Mouse (Mus musculus) heart, postnatal 25 days (tissue): ENCODE measurements at regions not wholly inside any gene's neighbourhood (a gene's known extent, or its start where the extent isn't known, plus 50 kb on each side); places are given as distances from the start of the nearest gene placed in this dataset.
A peak's percentile ranks its signal among the peaks of the same experiment; 100 is the strongest.

Experiments used
- DNase-seq: peaks from one replicate; pipeline ENCODE4 v3.0.0; 2022; ENCODE audit warnings: low spot score
- intact Hi-C: fragments of 180-260 bp; cut with DNase I; formaldehyde crosslinking; loops from one replicate; pipeline ENCODE4 v1.15.1; 2025

DNA sequence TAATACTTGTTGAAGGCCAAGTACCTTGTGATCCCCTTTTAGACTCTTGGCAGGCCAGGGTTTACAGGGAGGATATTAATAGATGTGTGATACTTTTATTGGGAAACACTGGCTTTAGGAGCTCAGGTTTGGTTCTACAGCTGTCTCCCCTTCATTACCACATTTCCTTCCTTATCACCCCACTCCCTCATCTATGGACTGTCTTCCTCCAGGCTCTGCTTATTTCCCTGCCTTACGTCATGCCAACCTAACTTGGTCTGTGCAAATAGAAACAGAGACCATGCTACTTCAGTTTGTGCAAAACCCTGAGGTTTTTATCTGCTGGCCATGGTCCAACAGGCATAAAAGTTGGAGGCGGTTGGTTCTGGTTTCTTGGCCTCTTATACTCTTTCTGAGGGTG, 395.7 kb upstream of the Adgrl2 start:
- intact Hi-C loops, result no loop called here
- no peak for DNase-seq

GRCm38 (mm10) chr3:149385336-149385735, 395.0 kb upstream of the Adgrl2 start:
- no peak for DNase-seq
- intact Hi-C loops, result no loop called here

DNA sequence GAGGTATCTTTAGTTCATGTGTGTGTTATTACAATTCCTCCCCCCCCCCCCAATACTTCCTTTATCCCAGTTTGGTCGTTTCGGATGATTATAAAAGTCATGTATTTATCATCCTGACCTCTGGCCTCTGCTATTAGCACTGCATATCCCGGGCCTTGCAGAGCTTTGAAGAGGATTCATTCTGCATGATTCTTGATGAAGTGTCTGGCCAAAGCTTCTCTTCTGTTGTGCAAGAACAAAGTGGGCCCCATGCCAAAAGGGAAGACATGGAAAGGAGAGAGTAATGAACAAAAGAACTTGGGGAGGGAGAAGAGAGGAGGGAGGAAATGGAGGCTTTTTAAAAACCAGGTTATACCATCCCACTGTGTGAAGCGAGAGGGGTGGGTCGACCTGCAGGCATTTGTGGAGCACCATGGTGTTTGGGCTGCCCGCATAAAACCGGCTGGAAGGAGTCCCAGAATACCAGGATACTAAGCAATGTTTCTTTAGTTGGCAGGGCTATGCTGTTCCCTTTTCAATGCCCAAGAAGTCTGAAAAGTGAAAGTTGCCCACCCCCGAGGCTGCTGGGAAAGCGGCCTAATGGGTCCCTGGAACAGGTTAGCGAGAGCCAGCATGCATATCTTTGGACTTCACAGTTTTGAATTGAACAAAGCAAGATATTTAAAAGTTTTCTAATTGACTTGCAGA, 391.3 kb upstream of the Adgrl2 start:
- no peak for DNase-seq
- intact Hi-C loops, result no loop called here

DNA sequence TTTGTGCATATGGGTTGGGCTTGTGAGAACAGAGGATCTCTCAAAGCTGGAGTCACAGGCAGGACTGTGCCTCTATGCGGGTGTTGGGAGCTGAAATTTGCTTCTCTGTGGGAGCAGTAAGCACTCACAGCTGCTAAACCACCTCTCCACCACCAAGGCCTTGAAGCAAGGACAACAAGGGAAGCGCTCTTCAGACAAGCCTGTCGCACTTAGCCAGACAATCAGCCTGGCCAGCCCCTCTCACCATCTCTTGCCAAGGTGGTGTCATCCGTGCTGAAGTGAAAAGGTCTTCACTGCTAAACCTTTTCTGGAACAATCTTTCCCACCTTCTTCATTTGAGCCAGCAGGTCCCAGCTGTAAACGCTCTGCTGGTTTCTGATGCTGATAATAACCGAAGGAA, 390.7 kb upstream of the Adgrl2 start:
- intact Hi-C loops, result no loop called here
- no peak for DNase-seq

DNA sequence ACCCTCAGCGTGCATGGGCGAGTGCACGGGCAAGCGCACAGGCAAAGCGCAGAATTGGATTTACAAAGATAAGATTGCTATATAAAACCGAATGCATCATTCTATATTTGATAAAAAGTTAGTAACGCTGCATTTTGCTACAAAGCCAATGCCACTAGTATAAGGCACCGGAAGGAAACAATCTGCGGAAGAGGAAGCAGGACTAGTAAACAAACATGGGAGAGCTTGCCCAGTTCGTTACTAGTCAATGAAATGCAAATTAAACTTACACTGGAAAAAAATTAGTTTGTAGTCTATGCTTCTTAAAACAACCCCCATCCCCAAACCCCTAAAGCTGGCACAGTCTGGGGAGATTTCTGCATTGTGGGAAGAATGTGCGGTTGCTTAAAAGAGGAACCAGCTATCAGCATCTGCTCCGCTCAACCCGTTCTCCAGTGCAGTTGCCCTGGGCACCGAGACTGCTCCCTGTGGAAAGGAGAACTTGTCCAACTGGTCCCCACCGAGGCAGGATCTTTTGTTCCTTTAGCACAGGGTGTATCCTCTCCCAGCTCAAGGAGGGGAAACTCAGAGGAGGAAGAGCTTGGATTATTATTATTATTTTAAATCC, 389.6 kb upstream of the Adgrl2 start:
- intact Hi-C loops, result no loop called here
- peak; percentile 9 for DNase-seq

DNA sequence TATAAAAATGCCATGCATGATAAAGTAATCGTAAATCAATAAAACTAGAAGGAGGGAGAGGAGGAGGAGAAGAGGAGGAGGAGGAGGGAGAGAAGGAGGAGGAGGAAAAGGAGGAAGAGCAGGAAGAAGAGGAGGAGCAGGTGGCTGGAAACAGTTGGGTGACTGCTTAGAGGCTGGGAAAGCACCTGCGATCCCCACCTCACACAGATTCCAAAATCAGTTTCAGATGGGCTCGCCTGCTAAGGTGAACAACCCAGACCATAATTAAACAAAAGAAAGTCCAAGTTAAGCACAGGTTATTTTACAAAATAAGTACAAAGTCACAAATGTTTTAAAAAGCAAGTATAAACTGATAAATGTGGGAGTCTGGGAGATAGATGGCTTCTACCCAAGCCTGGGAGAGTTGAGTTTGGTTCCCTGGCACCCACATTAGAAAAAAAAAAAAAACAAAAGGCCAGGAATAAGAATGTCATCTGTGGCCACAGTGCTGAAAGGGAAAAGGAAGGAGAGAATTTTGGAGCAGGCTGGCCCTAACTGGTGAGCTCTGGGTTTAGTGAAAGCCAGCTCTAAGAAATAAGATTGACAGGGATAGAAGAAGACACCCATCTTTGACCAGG, 389.0 kb upstream of the Adgrl2 start:
- intact Hi-C loops, result no loop called here
- no peak for DNase-seq

DNA sequence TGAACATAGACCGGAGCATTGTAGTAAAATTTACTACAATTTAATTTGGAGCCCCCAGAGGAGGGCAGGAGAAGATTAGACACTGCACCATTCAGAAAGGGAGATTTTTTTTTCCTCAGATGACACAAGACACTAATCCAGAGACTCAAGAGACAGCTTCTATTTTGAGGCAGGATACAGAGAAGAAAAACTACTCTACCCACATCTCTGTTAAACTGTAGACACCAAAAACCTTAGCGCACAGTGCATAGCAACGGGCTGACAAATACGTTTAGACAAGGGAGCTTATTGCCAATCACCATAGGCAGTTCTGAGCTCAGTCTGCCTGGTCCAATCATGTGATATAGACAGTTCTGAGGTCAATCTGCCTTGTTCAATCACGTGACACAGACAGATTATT, 381.1 kb upstream of the Adgrl2 start:
- no peak for DNase-seq
- intact Hi-C loops, result no loop called here

DNA sequence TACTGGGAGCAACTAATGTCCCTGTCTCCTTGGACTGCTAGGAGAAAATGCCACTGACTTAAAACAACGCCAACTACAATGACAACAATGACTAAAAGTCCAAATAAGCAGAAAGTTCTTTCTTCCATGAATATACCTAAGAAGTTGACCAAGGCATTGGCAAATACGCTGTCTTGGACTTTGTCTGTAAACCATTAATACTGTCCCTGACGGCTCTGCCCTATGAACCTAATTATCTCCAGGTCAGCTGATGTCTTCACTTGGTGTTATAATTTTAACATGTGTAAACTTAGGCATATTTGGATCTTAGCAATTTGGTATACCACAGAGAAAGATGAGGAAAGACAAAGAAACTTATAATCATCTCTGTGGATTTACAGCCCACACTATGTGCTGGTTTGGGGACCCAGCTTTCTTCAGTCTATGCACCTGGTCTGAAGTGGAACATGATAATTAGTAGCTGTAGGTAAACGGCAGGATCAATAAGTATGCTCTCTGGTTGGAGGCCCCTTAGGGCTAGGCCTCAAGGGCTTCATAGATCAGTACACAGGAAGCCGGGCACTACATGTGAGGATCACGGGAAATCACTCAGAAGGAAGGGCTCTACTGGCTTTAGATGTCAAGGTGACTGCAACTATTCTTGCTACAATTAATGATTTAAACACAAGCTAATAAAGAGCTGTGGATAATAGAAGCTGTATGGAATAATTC, 380.3 kb upstream of the Adgrl2 start:
- DNase-seq, result no peak
- intact Hi-C loops, result no loop called here

GRCm38 (mm10) chr3:149367888-149368287, 377.5 kb upstream of the Adgrl2 start:
- intact Hi-C loops, result no loop called here
- no peak for DNase-seq

DNA sequence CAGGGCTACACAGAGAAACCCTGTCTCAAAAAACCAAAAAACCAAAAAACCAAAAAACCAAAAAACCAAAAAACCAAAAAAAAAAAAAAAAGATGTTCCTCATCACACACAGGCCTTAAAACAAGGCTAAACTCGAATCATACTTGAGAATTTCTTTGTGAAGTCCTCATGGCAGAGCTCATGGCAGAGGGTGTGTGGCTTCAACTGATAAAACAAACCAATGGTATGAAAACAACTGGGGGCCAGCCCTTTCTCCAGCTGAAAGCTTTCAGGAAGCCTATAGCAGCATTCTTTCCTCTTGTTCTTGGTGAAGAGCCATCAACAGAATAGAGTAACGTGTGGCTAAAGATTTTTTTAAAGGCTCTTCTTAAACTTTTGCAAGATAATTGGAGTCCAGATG, 369.8 kb upstream of the Adgrl2 start:
- DNase-seq, result no peak
- intact Hi-C loops, result no loop called here

- DNase-seq, result no peak
- intact Hi-C loops, result loop anchor here (5.0 kb wide), 1 partner anchor 89 kb away; no protein-coding TSS in a partner anchor
These were observed 368.3 kb upstream of the Adgrl2 start for GRCm38 (mm10) chr3:149358570-149359193.

DNA sequence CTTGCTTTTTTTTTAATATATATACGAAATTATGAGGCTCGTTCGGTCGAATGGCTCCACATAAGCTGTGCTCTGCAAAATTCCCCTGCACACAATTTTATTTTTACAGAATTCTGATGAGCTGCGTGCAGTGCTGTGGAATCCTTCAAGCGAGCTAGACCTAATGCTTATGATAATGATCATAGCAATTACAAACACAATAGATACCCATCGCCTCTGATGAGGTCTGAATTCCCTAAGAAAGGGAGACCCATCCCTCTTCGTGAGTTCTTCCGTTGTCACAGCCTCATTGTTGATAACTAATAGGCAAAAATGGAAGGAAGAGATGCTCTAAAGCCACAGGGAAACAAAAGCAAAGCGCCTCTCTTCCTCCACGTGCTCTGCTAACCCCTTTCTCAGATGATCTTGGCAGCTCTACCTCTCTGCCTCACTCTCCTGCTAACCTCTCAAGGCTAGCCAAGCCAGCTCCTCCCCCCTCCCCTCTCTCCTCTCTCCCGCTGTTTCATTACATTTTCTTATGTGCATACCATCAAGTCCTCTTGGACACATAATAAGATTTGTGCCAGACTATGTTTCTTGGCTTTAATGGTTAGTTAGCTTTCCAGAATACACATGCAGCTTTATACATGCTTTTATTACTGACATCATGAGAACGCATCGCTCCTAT, 367.7 kb upstream of the Adgrl2 start:
- intact Hi-C loops, result loop anchor here (5.0 kb wide), 1 partner anchor 89 kb away; no protein-coding TSS in a partner anchor
- no peak for DNase-seq

- no peak for DNase-seq
- intact Hi-C loops, result loop anchor here (5.0 kb wide), 1 partner anchor 90 kb away; no protein-coding TSS in a partner anchor
These were observed 366.8 kb upstream of the Adgrl2 start for GRCm38 (mm10) chr3:149357121-149357520.

DNA sequence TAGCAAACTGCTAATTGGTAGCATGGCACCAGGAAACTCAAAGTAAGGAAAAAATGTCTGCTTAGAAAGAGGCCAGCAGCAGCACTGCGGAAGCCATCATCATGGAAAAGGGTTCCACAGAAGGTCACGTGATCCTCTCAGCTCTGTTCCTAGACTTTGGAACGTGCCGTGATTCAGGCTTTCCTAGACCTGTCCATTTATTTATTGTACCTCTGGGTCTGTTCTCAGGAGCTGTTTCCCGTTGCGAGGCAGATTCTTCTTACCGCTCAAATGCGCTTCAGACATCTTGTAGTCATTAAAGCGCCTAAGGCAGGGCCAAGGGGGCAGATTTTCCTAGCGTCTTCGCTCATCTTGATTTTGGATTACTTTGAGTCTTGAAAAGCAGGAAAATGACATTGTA, 365.0 kb upstream of the Adgrl2 start:
- no peak for DNase-seq
- intact Hi-C loops, result loop anchor here (5.0 kb wide), 1 partner anchor 92 kb away; no protein-coding TSS in a partner anchor

- intact Hi-C loops, result no loop called here
- no peak for DNase-seq
These were observed 363.6 kb upstream of the Adgrl2 start for GRCm38 (mm10) chr3:149353958-149354357.

DNA sequence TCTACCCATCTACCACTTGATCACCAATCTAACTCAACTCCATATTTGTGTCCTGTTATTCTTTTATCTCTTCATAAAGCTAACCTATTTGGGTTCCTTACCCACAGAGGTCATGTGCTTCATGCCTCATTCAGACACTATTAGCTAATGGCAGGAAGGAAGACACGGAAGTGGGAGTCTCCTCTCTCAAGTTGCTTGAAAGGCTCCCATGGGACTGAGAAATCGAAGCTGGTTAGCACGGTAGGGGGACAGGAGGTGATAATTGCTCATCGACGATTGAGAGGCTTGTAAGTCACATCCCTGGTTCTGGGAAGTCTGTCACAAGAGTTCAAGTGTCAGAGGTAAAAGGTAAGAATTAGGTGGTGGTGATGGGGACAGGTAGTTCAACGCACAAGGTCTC, 362.2 kb upstream of the Adgrl2 start:
- DNase-seq, result no peak
- intact Hi-C loops, result no loop called here

DNA sequence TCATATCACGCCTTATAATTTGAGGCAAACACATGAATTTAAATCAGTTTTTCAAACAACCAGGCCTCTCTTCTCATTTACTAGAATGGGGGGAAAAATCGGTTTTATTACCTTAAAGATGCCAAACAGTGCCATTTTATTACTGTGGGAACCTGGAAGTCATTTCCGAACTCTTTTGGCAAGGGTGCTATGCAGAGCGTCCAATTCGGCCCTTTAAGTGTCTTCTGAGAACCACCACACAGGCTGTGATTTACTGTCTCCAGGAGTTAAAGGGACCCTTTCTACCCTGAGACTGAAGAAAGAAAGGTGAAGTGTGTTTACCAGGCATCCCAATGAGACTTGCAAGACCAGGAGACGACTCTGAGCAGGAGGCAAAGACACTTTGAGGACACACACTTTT, 359.4 kb upstream of the Adgrl2 start:
- intact Hi-C loops, result loop anchor here (2.0 to 5.0 kb wide), 2 partner anchors 361 to 1007 kb away; no protein-coding TSS in a partner anchor
- DNase-seq, result no peak

GRCm38 (mm10) chr3:149349211-149349697, 358.9 kb upstream of the Adgrl2 start:
- intact Hi-C loops, result loop anchor here (2.0 to 5.0 kb wide), 2 partner anchors 360 to 1007 kb away; no protein-coding TSS in a partner anchor
- DNase-seq, result peak; percentile 58

DNA sequence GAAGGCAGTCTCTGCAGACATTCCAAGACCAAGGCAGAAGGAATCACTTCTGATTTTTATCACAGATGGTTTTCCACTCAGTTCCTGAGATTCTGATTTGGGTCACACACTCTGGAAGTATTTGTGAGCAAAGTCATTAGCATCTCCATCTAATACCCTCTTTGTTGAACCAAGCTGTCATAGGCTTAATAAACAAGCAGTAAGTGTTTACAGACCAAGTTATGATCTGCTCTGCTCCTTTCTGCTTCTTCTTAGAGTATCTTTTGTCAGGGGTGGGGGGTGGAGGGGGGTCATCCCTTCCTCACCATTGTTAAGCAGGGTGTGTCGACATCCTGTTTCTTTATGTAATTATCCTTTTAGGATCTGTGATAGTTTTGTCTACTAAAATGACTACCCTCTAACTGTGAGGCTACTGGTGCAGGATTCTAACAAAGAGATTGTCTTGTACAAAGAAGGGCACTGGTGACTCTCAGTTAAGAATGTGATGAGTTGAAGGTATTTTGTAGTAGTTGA, 358.2 kb upstream of the Adgrl2 start:
- no peak for DNase-seq
- intact Hi-C loops, result loop anchor here (2.0 to 5.0 kb wide), 2 partner anchors 360 to 1006 kb away; no protein-coding TSS in a partner anchor
